Mouse (Mus musculus) myocyte (in vitro differentiated cells): ENCODE measurements around the gene Xpo6.

Experiments used
- CEBPB ChIP-seq: IDR thresholded peaks from 2 replicates; pipeline ENCODE4 v1.6.1; 2011; ENCODE audit warnings: mild to moderate bottlenecking, moderate library complexity; ENCODE audit not compliant: poor library complexity, insufficient read depth, severe bottlenecking
- MYOG ChIP-seq, 3 experiments: IDR thresholded peaks; one replicate each; pipeline ENCODE4 v1.6.1; 2011; ENCODE audit warnings: control low read depth in 2 of 3, low read depth in 2 of 3, mild to moderate bottlenecking in 2 of 3; ENCODE audit not compliant: insufficient read length in 2 of 3, control insufficient read depth in 1 of 3, insufficient read depth in 1 of 3
- POLR2A ChIP-seq: IDR thresholded peaks from one replicate; pipeline ENCODE4 v1.6.1; 2011; ENCODE audit warnings: low read depth, mild to moderate bottlenecking, control low read depth, moderate library complexity; ENCODE audit not compliant: insufficient read length
- POLR2AphosphoS2 ChIP-seq: IDR thresholded peaks from one replicate; pipeline ENCODE4 v1.6.1; 2011; ENCODE audit warnings: low read depth, control low read depth; ENCODE audit not compliant: insufficient read length
- REST ChIP-seq: IDR thresholded peaks from one replicate; pipeline ENCODE4 v1.6.1; 2011; ENCODE audit warnings: mild to moderate bottlenecking, control low read depth, moderate library complexity; ENCODE audit not compliant: insufficient read depth, insufficient read length
- TCF12 ChIP-seq: IDR thresholded peaks from one replicate; pipeline ENCODE4 v1.6.1; 2011; ENCODE audit warnings: mild to moderate bottlenecking, control low read depth; ENCODE audit not compliant: poor library complexity, insufficient read depth, severe bottlenecking
- USF1 ChIP-seq: IDR thresholded peaks from one replicate; pipeline ENCODE4 v1.6.1; 2011; ENCODE audit warnings: low read depth, mild to moderate bottlenecking, control low read depth, moderate library complexity

- TF ChIP-seq MYOG (IDR thresholded peaks at IDR 0.05; ENCODE audit: control insufficient read depth in 1 of 3, insufficient read depth in 1 of 3, insufficient read length in 2 of 3, low read depth in 2 of 3) (no peak), POLR2A (no peak), USF1 (no peak), POLR2AphosphoS2 (no peak), CEBPB (no peak), REST (no peak), TCF12 (no peak)
These were observed 21.5 kb downstream of the Xpo6 start for GRCm38 (mm10) chr7:126178804-126179203.
